Mouse (Mus musculus): ENCODE results near the gene Tvp23a. TPM values are rescaled to one million over a fixed set of nuclear protein-coding genes. Genes with fewer than 3 reads are reported as not detected.
A peak's percentile ranks its signal among the peaks of the same experiment; 100 is the strongest.

The Tvp23a gene
- polyA plus RNA-seq, 1 experiment, result 2.6 TPM

- Histone ChIP-seq H3K4me2 (ENCODE audit: low read depth) (peak overlapping the region; percentile 74), H3K4me3 (peak overlapping the region; percentile 16), H3K27me3 (ENCODE audit: control insufficient read depth, insufficient read depth, insufficient read length) (no peaks in the 10 kb centered on the region), H3K36me3 (ENCODE audit: control insufficient read depth, insufficient read depth) (no peaks in the 10 kb centered on the region), H3K79me2 (ENCODE audit: control insufficient read depth, insufficient read depth) (no peaks in the 10 kb centered on the region), H3ac (ENCODE audit: control insufficient read depth, insufficient read length) (no peak overlapping the region)
- no peak for TF ChIP-seq CEBPB (IDR thresholded peaks at IDR 0.05; ENCODE audit: insufficient read depth, poor library complexity, severe bottlenecking)
- TF ChIP-seq E2F4 (IDR thresholded peaks at IDR 0.05; ENCODE audit: insufficient read depth), result no peak
- no peak for TF ChIP-seq SRF (IDR thresholded peaks at IDR 0.05; ENCODE audit: control insufficient read depth, insufficient read length, low read depth)
- TF ChIP-seq MYOG (IDR thresholded peaks at IDR 0.05; ENCODE audit: control insufficient read depth in 1 of 3, insufficient read depth in 1 of 3, insufficient read length in 2 of 3, low read depth in 2 of 3), result no peak
- no peak for TF ChIP-seq REST (IDR thresholded peaks at IDR 0.05; ENCODE audit: insufficient read depth, insufficient read length)
- no peak for TF ChIP-seq TCF3 (IDR thresholded peaks at IDR 0.05; ENCODE audit: insufficient read length, low read depth)
- no peak for TF ChIP-seq TCF12 (IDR thresholded peaks at IDR 0.05; ENCODE audit: insufficient read depth, poor library complexity, severe bottlenecking)
- TF ChIP-seq POLR2AphosphoS2 (IDR thresholded peaks at IDR 0.05; ENCODE audit: insufficient read length, low read depth), result no peak
- TF ChIP-seq MYOD1 (IDR thresholded peaks at IDR 0.05; ENCODE audit: control insufficient read depth in 1 of 3, insufficient read length in 2 of 3, low read depth in 2 of 3), result no peak
- no peak for TF ChIP-seq USF1 (IDR thresholded peaks at IDR 0.05; ENCODE audit: low read depth)
- no peak for TF ChIP-seq POLR2A (IDR thresholded peaks at IDR 0.05; ENCODE audit: insufficient read length, low read depth)
- TF ChIP-seq MAX (IDR thresholded peaks at IDR 0.05; ENCODE audit: low read depth), result no peak
Measured at GRCm38 (mm10) chr16:10447781-10448180, 619 bp upstream of the Tvp23a start.

- Histone ChIP-seq H3K4me2 (ENCODE audit: low read depth) (peak overlapping the region; percentile 74), H3K79me2 (ENCODE audit: control insufficient read depth, insufficient read depth) (no peaks in the 10 kb centered on the region), H3ac (ENCODE audit: control insufficient read depth, insufficient read length) (no peak overlapping the region), H3K27me3 (ENCODE audit: control insufficient read depth, insufficient read depth, insufficient read length) (no peaks in the 10 kb centered on the region), H3K36me3 (ENCODE audit: control insufficient read depth, insufficient read depth) (no peaks in the 10 kb centered on the region), H3K4me3 (peak overlapping the region; percentile 16)
- TF ChIP-seq TCF12 (IDR thresholded peaks at IDR 0.05; ENCODE audit: insufficient read depth, poor library complexity, severe bottlenecking) (no peak), POLR2A (IDR thresholded peaks at IDR 0.05; ENCODE audit: insufficient read length, low read depth) (no peak), CEBPB (IDR thresholded peaks at IDR 0.05; ENCODE audit: insufficient read depth, poor library complexity, severe bottlenecking) (no peak), REST (IDR thresholded peaks at IDR 0.05; ENCODE audit: insufficient read depth, insufficient read length) (no peak), MYOD1 (IDR thresholded peaks at IDR 0.05; ENCODE audit: control insufficient read depth in 1 of 3, insufficient read length in 2 of 3, low read depth in 2 of 3) (no peak), MAX (IDR thresholded peaks at IDR 0.05; ENCODE audit: low read depth) (no peak), MYOG (IDR thresholded peaks at IDR 0.05; ENCODE audit: control insufficient read depth in 1 of 3, insufficient read depth in 1 of 3, insufficient read length in 2 of 3, low read depth in 2 of 3) (no peak), USF1 (IDR thresholded peaks at IDR 0.05; ENCODE audit: low read depth) (no peak), SRF (IDR thresholded peaks at IDR 0.05; ENCODE audit: control insufficient read depth, insufficient read length, low read depth) (no peak), TCF3 (IDR thresholded peaks at IDR 0.05; ENCODE audit: insufficient read length, low read depth) (no peak), E2F4 (IDR thresholded peaks at IDR 0.05; ENCODE audit: insufficient read depth) (no peak), POLR2AphosphoS2 (IDR thresholded peaks at IDR 0.05; ENCODE audit: insufficient read length, low read depth) (no peak)
Measured at GRCm38 (mm10) chr16:10446573-10447263, 444 bp downstream of the Tvp23a start.

GRCm38 (mm10) chr16:10443723-10444122 is 3.4 kb downstream of the Tvp23a start:
- Histone ChIP-seq H3K27me3 (ENCODE audit: control insufficient read depth, insufficient read depth, insufficient read length) (no peaks in the 10 kb centered on the region), H3K36me3 (ENCODE audit: control insufficient read depth, insufficient read depth) (no peaks in the 10 kb centered on the region)
- TF ChIP-seq E2F4 (IDR thresholded peaks at IDR 0.05; ENCODE audit: insufficient read depth) (no peak), MYOG (IDR thresholded peaks at IDR 0.05; ENCODE audit: control insufficient read depth in 1 of 3, insufficient read depth in 1 of 3, insufficient read length in 2 of 3, low read depth in 2 of 3) (no peak), SRF (IDR thresholded peaks at IDR 0.05; ENCODE audit: control insufficient read depth, insufficient read length, low read depth) (no peak), REST (IDR thresholded peaks at IDR 0.05; ENCODE audit: insufficient read depth, insufficient read length) (no peak), TCF12 (IDR thresholded peaks at IDR 0.05; ENCODE audit: insufficient read depth, poor library complexity, severe bottlenecking) (no peak), POLR2A (IDR thresholded peaks at IDR 0.05; ENCODE audit: insufficient read length, low read depth) (no peak), MAX (IDR thresholded peaks at IDR 0.05; ENCODE audit: low read depth) (no peak), CEBPB (IDR thresholded peaks at IDR 0.05; ENCODE audit: insufficient read depth, poor library complexity, severe bottlenecking) (no peak), USF1 (IDR thresholded peaks at IDR 0.05; ENCODE audit: low read depth) (no peak)

GRCm38 (mm10) chr16:10441761-10442160 is 5.4 kb downstream of the Tvp23a start:
- Histone ChIP-seq H3K36me3 (ENCODE audit: control insufficient read depth, insufficient read depth) (no peaks in the 10 kb centered on the region), H3ac (ENCODE audit: control insufficient read depth, insufficient read length) (no peak overlapping the region), H3K79me2 (ENCODE audit: control insufficient read depth, insufficient read depth) (no peaks in the 10 kb centered on the region), H3K4me3 (no peak overlapping the region), H3K4me2 (ENCODE audit: low read depth) (no peak overlapping the region), H3K27me3 (ENCODE audit: control insufficient read depth, insufficient read depth, insufficient read length) (no peaks in the 10 kb centered on the region)
- no peak for TF ChIP-seq TCF12 (IDR thresholded peaks at IDR 0.05; ENCODE audit: insufficient read depth, poor library complexity, severe bottlenecking)
- TF ChIP-seq MYOD1 (IDR thresholded peaks at IDR 0.05; ENCODE audit: control insufficient read depth in 1 of 3, insufficient read length in 2 of 3, low read depth in 2 of 3), result no peak
- TF ChIP-seq SRF (IDR thresholded peaks at IDR 0.05; ENCODE audit: control insufficient read depth, insufficient read length, low read depth), result no peak
- TF ChIP-seq MAX (IDR thresholded peaks at IDR 0.05; ENCODE audit: low read depth), result no peak
- TF ChIP-seq E2F4 (IDR thresholded peaks at IDR 0.05; ENCODE audit: insufficient read depth), result no peak
- TF ChIP-seq REST (IDR thresholded peaks at IDR 0.05; ENCODE audit: insufficient read depth, insufficient read length), result no peak
- no peak for TF ChIP-seq POLR2AphosphoS2 (IDR thresholded peaks at IDR 0.05; ENCODE audit: insufficient read length, low read depth)
- TF ChIP-seq TCF3 (IDR thresholded peaks at IDR 0.05; ENCODE audit: insufficient read length, low read depth), result no peak
- TF ChIP-seq CEBPB (IDR thresholded peaks at IDR 0.05; ENCODE audit: insufficient read depth, poor library complexity, severe bottlenecking), result no peak
- no peak for TF ChIP-seq MYOG (IDR thresholded peaks at IDR 0.05; ENCODE audit: control insufficient read depth in 1 of 3, insufficient read depth in 1 of 3, insufficient read length in 2 of 3, low read depth in 2 of 3)

More at GRCm38 (mm10) chr16:10443723-10444122, 3.4 kb downstream of the Tvp23a start:
- Histone ChIP-seq H3K79me2 (ENCODE audit: control insufficient read depth, insufficient read depth) (no peaks in the 10 kb centered on the region), H3K4me3 (no peak overlapping the region), H3K4me2 (ENCODE audit: low read depth) (no peak overlapping the region), H3ac (ENCODE audit: control insufficient read depth, insufficient read length) (no peak overlapping the region)

All from myocyte (in vitro differentiated cells).